Mouse (Mus musculus) urinary bladder, postnatal 0 days (tissue): ENCODE measurements around the gene Nhlh1. TPM values are rescaled to one million over a fixed set of nuclear protein-coding genes. Genes with fewer than 3 reads are reported as not detected.

Experiments used
- polyA plus RNA-seq: library from polyadenylated mRNA; unstranded; fragments of >200 nt; fragmentation: Nextera tagmentation; extraction: Ambion mirVana; gene quantifications from 2 replicates; pipeline ENCODE4 v1.2.1, GENCODE M21; 2015

The Nhlh1 gene
- polyA plus RNA-seq, result not detected in 2 replicates

GRCm38 (mm10) chr1:172057491-172057921, at the start of gene Nhlh1:
TSS of gene Nhlh1 (minus strand) at chr1:172057573.

GRCm38 (mm10) chr1:172082101-172082898, 24.9 kb upstream of the Nhlh1 start, which contains the start of the genes Copa and Ncstn:
TSS of gene Copa (plus strand) at chr1:172082529.
TSS of gene Ncstn (minus strand) at chr1:172082795.

GRCm38 (mm10) chr1:172028394-172029275, 28.7 kb downstream of the Nhlh1 start, which contains the start of gene Vangl2:
TSS of gene Vangl2 (minus strand) at chr1:172028444.

Other genes starting within 250 kb of the Nhlh1 start
- gene Cd84, start 217.9 kb downstream of the Nhlh1 start, polyA plus RNA-seq, result 3.2 and 11.5 TPM in 2 replicates
- gene Gm10521, start 161.9 kb downstream of the Nhlh1 start, polyA plus RNA-seq, result not detected in 2 replicates
- gene Slamf6, start 140.1 kb downstream of the Nhlh1 start, polyA plus RNA-seq, result 0.67 TPM in 1 of 2 replicates, not detected in the other
- 3.8 and 4.5 TPM in 2 replicates for gene Vangl2, start 29.1 kb downstream of the Nhlh1 start, polyA plus RNA-seq
- gene Copa, start 25.0 kb upstream of the Nhlh1 start, polyA plus RNA-seq, result 132 and 150 TPM in 2 replicates
- gene Ncstn, start 25.2 kb upstream of the Nhlh1 start, polyA plus RNA-seq, result 80.8 and 82.0 TPM in 2 replicates
- 83.1 and 96.4 TPM in 2 replicates for gene Pex19, start 69.2 kb upstream of the Nhlh1 start, polyA plus RNA-seq
- 86.6 and 87.0 TPM in 2 replicates for gene Dcaf8, start 90.5 kb upstream of the Nhlh1 start, polyA plus RNA-seq
- 123 and 148 TPM in 2 replicates for gene Pea15a, start 149.2 kb upstream of the Nhlh1 start, polyA plus RNA-seq
- 33.6 and 42.0 TPM in 2 replicates for gene Casq1, start 162.3 kb upstream of the Nhlh1 start, polyA plus RNA-seq
- 0.05 TPM in 1 of 2 replicates, not detected in the other for gene Atp1a4, start 200.8 kb upstream of the Nhlh1 start, polyA plus RNA-seq
- gene Igsf8, start 204.1 kb upstream of the Nhlh1 start, polyA plus RNA-seq, result 32.5 and 37.1 TPM in 2 replicates
- 3.7 and 4.4 TPM in 2 replicates for gene Atp1a2, start 240.5 kb upstream of the Nhlh1 start, polyA plus RNA-seq